Mouse (Mus musculus) leukemia stem cell, adult 10-12 weeks (primary cell): ENCODE data around the gene Gm20834. TPM values are rescaled to one million over a fixed set of nuclear protein-coding genes. Genes with fewer than 3 reads are reported as not detected.

Experiments
- polyA plus RNA-seq: library from polyadenylated mRNA; stranded (reverse); fragments of >175 nt; gene quantifications from 2 replicates; pipeline ENCODE4 v1.2.3, GENCODE M21; 2012; ENCODE audit warnings: low replicate concordance

The Gm20834 gene
- polyA plus RNA-seq: not detected in 2 replicates

GRCm38 (mm10) chrY:10324489-10324888 is at the start of gene Gm20834:
Gene Gm20834, minus strand, starts transcription at chrY:10324589.

Other genes with a start within 250 kb of the Gm20834 start
- not detected in 2 replicates for gene Gm21310, start 177.4 kb downstream of the Gm20834 start, polyA plus RNA-seq
- not detected in 2 replicates for gene Gm28510, start 88.1 kb upstream of the Gm20834 start, polyA plus RNA-seq
- not detected in 2 replicates for gene Gm20737, start 211.5 kb upstream of the Gm20834 start, polyA plus RNA-seq
- not detected in 2 replicates for gene Gm21775, start 228.9 kb upstream of the Gm20834 start, polyA plus RNA-seq